Mouse (Mus musculus) liver, embryonic 18 days (tissue): Measurements from ENCODE around the gene Gucd1. TPM values are rescaled to one million over a fixed set of nuclear protein-coding genes. Genes with fewer than 3 reads are reported as not detected.

Source experiments
- polyA plus RNA-seq: library from polyadenylated mRNA; depleted of rRNA; stranded (reverse); fragments of >200 nt; gene quantifications from 2 replicates; pipeline ENCODE4 v1.2.3, GENCODE M21; 2012; rRNA removed

Gucd1 gene
- polyA plus RNA-seq, result 46.2 and 49.5 TPM in 2 replicates

GRCm38 (mm10) chr10:75517758-75518143 is at the start of gene Gucd1:
TSS of gene Gucd1 (minus strand) at chr10:75517972.

GRCm38 (mm10) chr10:75561071-75561654 is 43.4 kb upstream of the Gucd1 start, which contains the start of gene Ggt1:
TSS of gene Ggt1 (plus strand) at chr10:75561604.

DNA sequence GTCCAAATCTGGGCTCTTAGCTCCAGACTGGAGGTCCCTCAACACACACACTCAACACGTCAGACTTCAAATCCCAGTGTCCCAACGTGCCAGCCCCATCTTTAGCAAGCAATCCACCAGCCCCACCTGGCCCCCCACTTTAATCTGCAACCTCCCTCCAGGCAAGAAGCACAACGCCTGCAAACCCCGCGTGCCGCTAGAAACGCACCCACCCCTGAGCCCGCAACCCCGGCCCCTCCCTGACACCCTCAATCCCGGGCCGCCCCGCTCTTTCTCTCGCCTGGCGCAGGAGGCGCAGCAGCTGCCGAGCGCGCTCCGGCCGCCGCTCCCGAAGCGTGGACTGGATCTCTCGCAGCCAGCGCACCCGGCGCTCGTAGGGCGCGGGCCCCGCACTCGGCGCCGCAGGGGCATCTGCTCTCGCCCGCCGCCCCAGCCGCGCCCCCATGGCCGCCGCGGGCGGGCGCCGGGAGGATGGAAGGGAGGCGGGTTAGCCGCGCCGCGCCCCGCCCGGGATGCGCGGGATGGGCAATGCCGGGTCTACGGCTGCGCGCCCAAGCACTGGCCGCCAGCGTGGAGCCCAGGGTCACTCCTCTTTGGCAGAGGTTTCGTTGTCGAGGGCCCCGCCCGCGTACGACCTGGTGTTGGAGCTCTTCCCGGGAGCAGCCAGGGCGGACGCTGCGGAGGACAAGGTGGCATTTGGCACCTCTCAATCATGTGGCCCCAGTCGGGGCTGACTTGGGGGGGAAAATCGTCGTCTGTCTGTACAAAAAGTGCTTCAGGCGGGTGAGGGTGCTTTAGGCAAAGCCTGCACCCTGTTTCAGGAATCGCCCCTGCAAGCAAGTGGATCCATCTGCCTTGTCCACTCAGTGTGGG is 42.1 kb upstream of the Gucd1 start, which contains the start of gene Lrrc75b:
TSS of gene Lrrc75b (minus strand) at position 655 of the 873 bp plus-strand sequence.

GRCm38 (mm10) chr10:75517073-75517757 is 557 bp downstream of the Gucd1 start, which contains the start of gene Snrpd3:
TSS of gene Snrpd3 (plus strand) at chr10:75517551.

GRCm38 (mm10) chr10:75400958-75401357 is 116.8 kb downstream of the Gucd1 start, which contains the start of gene Upb1:
TSS of gene Upb1 (plus strand) at chr10:75401115.

GRCm38 (mm10) chr10:75316872-75316907 is 201.1 kb downstream of the Gucd1 start, which contains the start of gene Adora2a:
TSS of gene Adora2a (plus strand) at chr10:75316877.

Other genes starting within 250 kb of the Gucd1 start
- gene Adora2a, start 201.1 kb downstream of the Gucd1 start, polyA plus RNA-seq, result 2.3 and 2.6 TPM in 2 replicates
- gene Upb1, start 116.9 kb downstream of the Gucd1 start, polyA plus RNA-seq, result 30.5 and 44.9 TPM in 2 replicates
- 40.4 and 47.4 TPM in 2 replicates for gene Snrpd3, start 421 bp downstream of the Gucd1 start, polyA plus RNA-seq
- gene Lrrc75b, start 42.4 kb upstream of the Gucd1 start, polyA plus RNA-seq, result 0.12 and 0.23 TPM in 2 replicates
- 59.6 and 80.8 TPM in 2 replicates for gene Ggt1, start 43.6 kb upstream of the Gucd1 start, polyA plus RNA-seq
- gene Ggt5, start 71.4 kb upstream of the Gucd1 start, polyA plus RNA-seq, result 1.7 and 2.2 TPM in 2 replicates
- 1.4 TPM in 2 replicates for gene Susd2, start 126.0 kb upstream of the Gucd1 start, polyA plus RNA-seq
- 9.1 and 10.2 TPM in 2 replicates for gene Cabin1, start 246.4 kb upstream of the Gucd1 start, polyA plus RNA-seq